Mouse (Mus musculus) retina, adult 2 months (tissue): ENCODE results near the gene Asic4.

Experiments used
- DNase-seq: peaks from one replicate; pipeline ENCODE4 v3.0.0-alpha.2; 2012; ENCODE audit warnings: low read depth, low spot score

Gene Asic4

DNA sequence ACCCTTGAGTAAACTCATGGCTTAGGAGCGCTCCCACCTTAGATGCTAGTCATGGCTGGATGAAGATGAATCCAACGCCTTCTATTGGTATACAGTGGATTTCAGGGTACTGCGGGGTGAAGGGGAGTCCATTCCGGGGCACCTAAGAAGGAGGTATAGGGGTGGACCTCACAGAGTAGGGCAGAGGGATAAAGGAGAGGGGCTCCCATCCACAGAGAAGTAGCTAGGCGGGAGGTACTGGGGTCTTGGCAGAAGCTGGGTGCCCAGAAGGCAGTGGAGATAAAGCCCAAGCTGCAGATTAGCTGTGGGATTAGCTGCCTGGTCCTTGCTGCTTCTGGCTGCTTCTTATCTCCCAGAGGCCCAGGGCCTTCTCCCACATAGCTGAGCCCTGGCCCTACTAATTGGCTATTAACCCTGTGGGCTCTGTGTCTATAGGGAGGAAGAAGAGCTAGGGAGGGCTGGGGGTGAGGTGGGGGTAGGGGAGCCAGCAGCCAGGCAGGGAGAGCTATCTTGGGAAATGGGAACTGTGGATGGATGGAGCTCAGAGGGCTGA is 13.5 kb downstream of the Asic4 start:
- DNase-seq, result peak; percentile 63

DNA sequence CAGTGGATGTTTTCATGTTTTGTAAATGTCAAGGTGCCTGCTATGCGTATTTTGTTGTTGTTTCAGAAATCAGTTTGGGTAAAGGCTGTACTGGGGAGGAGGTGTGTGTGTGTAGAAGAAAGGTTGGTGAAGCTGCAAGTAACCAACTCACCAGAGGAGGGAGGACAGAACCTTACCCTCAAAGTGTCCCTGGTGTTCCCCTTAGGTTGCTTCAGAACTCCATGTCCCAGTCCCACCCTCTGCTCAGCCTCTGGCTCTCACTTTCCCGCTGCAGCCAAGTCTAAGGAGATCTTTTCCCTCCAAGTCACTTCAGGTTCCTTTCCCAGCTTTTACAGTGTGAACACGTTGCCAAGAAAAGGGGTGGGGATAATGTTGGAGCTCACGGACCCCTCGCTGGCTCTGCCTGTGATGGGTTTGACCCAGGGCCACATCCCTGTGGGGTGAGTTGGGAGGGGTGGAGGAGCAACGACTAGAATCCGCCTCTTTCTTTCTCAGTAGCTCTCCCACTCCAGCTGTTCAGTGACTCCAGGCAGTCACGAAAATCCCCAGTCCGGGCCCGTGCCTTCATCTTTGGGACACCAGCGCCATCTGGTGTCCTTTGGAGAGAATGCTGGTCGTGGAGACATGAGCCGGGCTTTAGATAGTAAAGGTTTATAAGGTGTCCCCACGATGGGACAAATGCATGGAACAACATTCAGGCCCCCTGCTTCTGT is 17.1 kb downstream of the Asic4 start:
- peak; percentile 75 for DNase-seq

DNA sequence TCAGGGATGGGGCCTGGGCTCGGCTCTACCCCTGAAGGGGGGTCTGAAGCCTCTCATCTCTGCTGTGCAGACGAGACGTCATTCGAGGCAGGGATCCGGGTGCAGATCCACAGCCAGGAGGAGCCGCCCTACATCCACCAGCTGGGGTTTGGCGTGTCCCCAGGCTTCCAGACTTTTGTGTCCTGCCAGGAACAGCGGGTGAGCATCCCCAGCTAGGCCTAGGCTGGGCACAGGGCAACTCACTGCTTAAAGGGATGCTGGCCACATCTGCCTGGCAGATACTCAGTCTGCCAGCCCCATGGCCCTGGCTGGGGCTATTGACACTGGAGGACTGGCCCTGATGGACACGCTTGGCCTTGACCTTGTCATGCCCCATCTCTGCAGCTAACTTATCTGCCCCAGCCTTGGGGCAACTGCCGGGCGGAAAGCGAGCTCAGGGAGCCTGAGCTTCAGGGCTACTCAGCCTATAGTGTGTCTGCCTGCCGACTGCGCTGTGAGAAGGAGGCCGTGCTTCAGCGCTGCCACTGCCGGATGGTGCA is 19.1 kb downstream of the Asic4 start:
- no peak for DNase-seq

DNA sequence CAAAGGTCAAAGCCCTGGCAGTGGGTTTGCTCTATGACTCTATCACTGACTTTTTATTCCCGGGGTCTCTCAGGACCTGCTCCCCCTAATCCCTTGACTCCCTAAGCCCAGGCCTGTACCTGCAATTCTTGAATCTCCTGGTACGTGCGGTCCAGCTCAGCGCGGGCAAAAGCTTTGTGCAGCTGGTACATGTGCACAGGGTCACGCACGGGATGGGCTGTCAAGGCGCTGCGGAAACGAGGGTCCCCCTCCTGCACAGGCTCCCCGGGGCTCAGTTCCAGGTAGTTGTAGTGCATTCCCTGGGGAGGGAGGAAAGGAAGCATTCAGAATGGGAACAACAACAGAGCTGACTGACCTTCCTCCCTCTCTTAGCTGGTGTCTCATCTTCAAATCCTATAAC is 26.2 kb downstream of the Asic4 start:
- DNase-seq, result no peak

DNA sequence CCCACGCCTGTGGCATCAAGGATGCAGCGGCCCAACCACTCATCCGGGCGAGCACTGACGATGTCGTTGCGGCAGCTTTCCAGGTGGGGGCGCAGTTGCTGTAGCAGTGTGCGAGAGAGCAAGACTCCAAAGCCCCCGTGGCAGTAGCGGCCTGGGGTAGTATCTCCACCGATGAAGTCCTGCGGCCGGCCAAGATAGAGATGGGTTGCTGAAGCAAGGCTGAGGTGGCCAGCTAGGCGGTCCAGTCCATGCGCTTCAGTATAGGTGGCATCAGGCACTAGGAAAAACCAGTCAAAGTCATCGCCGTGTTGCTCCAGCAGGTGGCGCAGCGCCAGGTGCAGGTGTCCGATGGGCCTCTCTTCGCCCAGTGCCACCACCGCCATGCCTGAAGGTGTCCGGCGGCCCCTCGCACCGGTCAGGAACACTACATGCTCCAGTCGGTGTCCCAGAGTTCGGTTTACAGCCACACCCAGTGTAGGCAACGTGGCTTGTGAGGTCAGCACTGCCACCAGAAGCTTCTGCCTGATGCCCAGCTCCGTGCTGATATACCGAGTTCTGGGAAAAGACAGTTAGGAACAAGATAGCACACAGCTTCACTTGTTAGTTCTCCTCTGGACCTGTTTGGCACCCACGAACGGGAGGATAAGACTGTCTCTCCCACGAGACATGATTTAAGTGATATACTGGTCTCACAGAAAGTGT is 27.2 kb downstream of the Asic4 start:
- DNase-seq, result peak; percentile 63

DNA sequence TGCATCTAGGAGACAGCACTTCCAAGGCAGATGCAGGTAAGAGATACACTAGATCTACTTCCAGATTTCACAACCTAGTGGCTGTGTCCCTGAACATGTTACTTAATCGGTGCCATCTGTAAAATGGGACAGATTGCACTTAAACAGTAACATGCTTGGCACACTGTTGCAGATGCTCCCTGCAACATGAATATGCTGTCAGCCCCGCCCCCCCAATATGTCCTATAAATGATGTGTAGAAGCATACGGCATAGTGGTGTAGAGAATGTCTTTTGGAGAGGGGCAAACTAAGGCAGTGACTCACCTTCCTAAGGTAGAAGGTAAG is 27.7 kb downstream of the Asic4 start:
- no peak for DNase-seq

DNA sequence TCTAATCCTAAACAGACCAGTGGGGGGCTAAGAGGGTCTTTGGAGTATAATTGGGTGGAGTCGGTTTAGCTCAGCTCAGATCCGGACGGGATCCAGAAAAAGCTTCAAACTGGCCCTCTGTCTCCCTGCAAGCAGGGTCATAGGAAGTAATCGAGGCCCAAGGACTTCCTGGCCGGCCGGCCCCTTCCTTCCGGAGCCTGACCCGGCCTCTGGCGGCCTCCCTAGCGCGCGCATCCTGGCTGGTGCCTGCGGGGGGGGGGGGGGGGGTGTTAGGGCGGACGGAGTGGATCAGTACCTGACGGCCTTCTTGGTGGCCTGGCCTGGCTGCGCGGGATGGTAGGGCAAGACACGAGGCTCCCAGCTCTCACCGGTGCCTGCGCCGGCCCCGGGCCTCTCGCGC is 28.3 kb downstream of the Asic4 start:
- DNase-seq, result no peak

DNA sequence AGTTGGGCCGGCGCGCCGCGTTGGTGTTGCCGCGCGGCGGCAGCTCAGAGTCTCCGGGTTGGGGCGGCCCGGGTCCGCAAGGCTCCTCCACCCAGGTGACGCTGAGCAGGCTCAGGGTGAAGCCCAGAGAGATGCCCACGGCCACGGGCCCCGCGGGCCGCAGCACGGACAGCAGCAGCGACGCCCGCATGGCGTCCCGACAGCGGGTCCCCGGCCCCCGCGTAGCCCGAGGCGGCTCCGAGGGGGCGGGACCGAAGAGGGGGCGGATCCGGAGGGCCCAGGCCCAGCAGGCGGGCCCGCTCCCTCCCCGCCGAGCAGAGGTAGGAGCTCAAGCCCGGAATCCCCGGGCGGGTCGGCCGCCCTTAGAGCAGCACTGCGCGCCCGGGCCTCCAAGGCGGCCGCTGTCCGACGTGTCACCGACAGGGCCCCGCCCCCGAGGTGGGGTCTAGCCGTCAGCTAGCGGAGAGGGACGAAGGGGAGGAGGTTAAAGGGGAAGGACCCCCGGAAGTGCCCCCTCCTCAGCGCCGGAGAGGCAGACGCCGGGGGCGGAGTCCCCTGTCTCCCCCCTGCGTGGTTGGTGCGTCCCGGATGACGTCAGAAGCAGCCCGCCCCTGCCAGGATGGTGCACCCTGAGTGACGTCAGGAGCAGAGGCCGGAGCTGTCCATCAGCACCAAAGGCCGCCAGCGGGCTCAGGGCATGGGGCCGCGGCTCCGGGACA is 28.8 kb downstream of the Asic4 start, which contains the start of the genes Chpf and Tmem198:
Chpf (minus strand) TSS at position 392 of the 719 bp plus-strand sequence.
Tmem198 (plus strand) TSS at position 617 of the 719 bp plus-strand sequence.
- peak; percentile 96 for DNase-seq

DNA sequence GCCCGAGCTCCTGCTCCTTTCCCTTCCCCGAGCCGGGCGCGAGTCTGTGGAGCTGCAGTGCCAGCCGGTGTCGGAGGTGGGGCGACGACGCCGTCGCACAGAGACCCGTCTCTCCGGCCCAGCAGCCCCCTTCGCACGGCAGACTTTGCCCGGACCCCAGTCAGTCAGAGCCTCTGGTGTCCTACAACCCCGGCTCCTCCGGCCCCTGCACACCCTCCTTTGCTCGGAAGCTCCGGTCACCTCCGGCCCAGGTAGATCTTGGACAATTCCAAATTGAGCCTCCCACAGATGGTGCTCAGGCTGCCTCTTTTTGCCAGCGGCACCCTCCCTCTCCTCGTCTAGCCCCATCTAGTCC is 29.4 kb downstream of the Asic4 start:
- no peak for DNase-seq

DNA sequence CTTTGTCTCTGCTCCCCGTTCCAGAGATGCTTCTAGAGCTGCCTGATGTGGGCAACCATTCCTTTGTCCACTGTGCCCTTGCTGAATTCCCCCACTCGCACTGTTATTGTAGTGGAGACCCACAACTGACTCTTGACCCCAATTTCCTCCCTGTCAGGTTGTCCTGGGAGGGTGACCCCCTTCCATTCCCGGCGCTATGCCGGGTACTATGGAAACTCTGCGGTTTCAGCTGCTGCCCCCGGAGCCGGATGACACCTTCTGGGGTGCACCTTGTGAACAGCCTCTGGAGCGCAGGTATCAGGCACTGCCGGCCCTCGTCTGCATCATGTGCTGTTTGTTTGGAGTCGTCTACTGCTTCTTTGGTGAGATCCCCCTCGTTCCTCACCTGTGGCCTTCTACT is 29.8 kb downstream of the Asic4 start:
- no peak for DNase-seq

DNA sequence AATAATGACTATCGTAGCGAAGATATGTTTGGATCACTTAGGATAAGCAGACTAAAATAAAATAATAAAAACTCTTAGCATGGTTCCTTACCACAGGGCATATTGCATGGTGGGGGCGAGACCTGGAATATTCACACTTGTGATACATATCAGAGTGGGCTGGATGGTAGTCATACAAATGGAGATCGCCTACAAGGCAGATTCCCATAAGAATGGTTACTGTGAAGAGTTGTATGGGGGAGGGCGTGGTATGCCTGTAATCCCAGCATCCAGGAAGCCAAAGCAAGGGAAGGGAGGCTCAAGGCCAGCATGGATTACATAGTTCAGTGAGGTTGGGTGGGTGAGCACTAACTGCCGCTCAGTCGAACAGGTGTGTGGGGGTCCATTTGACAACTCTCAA is 30.5 kb downstream of the Asic4 start:
- no peak for DNase-seq

DNA sequence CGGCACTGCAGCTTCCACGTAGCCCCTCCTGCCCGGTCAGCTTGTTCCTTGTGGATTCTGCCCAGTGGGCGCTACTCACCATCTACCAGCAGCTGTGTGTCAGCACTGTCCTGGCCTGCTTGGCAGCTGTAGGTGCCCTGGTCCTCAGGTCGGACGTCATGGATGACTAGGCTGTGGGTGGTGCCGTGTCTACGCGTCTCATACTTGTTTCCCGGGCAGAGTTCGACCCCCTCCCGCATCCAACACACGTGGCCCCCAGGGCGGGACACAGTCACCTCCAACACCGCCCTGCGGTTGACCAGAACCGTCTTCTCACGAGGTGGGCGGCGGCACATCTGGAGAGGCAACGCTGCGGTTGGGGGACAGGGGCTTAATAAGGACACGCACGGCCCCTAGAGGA is 36.3 kb downstream of the Asic4 start:
- no peak for DNase-seq

DNA sequence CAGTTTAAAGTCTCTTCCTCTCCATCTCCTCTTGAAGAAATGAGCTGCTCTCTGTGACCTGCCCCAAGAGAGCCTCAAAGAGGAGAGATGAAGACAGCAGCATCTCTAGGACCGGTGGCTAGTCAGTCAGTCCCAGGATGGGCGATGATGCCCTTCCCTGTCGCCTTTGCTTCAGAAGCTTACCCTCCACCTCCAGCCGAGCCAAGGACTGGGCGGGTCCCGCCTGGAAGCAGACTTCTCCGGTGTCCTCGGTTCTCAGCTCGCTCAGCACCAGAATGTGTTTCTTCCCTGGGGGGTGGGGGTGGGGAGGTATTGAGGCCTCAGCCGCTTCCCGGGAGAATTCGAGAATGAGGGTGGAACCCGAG is 36.8 kb downstream of the Asic4 start:
- DNase-seq, result no peak

DNA sequence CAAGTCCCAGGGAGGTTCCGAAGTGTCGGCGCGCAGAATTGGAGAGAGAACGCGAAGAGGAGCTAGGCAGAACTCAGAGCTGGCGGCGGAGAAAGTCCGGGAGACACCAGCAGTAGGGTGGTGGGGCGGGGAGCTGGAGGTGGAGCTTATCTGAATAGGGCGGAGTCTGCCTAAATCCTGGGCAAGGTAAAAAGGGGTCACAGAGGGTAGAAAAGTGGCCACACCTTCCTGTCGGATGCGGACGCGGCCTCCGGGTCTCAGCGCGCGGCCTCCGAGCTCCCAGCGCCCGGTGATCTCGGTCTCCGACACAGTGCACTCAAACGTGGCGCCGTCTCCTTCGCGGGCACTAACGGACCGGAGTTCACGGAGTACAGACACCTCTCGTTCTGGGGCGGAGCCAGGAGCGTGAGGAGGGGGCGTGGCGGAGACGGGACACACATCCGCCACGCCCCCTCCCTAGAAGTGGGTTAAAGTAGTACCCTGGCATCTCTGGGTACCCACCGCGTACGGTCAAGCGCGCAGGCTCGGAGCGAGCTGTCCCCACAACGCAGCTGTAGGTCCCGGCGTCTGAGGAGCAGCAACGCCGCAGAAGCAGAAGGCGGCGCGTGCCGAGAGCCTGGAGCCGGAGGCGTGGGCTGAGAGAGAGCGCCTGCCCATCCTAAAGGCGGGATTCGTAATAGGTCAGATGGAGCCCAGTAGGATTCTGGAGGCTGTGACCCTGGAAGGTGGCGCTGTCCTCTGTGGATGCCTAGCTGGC is 37.3 kb downstream of the Asic4 start:
- DNase-seq, result no peak

DNA sequence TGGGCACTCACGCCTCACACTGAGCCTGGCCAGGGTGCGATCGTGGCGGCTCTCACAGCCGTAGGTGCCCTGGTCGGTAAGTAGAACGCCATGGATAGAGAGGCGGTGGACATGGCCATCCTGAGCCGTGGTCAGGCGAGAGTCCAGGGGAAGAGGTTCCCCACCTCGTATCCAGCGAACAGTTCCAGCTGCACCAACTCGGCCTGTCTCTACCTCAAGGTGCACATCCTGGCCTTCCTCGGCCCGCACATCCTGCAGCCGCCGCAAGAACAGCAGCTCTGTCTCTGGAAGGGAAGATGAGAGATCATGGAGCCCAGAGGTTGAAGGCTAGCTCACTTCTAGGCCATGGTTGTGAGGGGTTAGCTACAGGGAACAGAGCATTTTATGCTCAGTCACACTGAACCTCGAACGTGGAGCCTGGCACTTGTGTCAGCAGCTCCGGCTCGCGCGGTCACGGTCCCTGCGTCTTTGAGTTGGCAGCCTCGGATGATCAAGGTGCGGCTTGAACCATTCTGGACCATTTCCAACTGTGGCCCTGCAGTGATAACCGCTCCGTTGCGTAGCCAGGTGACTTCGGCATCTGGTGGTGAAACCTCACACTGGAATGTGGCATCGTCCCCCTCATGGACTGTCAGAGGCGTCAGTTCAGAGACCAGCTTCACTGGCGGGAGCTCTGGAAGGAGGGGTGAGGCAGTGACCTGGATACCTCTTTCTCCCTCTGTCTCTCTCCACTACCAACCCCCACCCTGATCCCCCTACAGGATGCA is 40.7 kb downstream of the Asic4 start:
- no peak for DNase-seq

DNA sequence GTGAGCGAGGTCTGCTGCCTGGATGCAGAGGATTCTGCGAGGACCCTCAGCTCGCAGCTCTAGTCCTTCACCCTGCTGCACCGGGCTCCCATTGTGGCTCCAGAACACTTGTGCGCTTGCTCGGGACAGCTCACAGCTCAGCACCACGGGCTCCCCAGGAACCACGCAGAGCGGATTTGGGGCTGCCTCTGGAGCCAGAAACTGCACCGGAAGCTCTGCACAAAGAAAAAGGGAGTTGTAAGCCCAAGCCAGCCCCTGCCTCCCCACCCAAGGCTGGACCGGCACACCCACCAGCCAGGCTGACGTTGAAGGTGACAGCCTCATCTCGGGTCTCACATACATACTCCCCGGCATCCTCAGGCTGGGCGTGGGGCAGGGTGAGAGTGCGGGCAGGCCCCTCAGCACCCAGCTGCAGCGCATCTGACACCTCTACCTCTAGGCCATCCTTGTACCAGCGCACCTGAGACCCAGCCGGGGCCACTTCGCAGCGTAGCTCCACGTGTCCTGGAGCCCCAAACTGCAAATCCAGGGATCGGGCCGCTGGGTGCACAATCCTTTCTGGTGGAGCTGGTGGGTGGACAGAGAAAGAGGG is 42.4 kb downstream of the Asic4 start:
- DNase-seq, result no peak

DNA sequence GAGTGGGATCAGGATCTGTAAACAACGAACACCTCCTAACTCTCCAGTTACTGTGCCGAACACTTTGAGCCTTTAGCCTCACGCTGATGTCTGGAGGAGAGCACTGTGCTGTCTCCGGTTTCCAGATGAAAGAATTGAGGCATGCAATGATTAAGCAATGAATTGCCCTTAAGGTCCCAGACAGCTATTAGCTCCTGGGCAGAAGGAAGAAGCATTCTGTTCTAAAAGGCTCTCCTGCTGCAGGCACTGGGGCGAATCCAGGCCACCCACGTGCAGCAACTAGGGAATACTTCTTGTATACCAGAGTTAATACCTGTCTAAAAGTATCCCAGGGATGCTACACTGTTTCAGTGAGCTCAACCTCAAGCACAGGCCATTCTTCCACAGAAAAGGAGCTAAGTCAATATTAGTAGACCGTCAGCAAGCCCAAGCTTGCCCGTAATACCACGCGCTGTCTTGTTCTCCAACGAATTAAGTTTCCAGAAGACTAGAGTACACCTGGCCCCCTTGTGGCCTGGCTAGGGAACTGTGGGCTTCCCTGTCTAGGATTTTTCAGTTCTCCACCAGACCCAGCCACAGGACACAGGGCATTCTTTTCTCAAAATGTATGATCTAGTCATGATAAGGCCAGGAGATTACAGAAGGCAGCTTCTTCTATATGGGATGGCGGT is 44.8 kb downstream of the Asic4 start:
- no peak for DNase-seq

DNA sequence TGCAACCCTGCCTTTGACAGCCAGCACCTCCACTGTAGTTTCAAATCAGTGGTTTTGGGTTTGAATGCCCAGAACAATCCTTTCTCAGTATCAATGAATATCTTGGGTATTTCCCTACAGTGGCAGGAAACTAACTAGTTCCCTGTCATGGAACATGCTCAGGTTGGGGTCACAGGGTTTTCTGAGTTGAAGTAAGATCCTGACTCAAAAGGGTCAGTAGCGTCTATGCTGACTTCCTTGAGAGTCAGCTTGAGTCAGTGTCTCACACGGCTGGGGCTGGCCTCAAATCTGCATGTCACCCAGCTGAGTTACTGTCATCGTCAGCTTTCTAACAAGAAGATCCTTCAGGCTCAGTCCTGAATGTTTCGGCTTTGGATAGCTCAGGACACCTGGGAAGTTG is 48.7 kb downstream of the Asic4 start:
- no peak for DNase-seq

DNA sequence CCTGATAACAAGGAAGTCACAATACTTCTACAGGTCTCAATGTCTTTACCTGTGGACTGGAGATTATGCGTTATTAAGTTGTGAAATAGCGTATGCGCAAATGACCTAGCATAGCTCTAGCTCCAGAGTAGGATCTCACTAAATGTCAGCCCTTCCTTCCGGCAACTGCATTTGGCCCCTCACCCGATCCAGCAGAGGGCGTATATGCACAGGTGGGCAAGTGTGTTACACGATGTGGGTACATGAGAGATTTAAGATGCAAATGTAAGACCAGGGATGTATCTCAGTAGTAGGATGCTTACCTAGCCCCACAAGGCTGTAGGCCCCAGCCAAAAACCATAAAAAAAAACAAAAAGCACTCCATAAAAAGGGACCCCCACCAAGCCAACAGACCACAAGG is 49.2 kb downstream of the Asic4 start:
- DNase-seq, result no peak

DNA sequence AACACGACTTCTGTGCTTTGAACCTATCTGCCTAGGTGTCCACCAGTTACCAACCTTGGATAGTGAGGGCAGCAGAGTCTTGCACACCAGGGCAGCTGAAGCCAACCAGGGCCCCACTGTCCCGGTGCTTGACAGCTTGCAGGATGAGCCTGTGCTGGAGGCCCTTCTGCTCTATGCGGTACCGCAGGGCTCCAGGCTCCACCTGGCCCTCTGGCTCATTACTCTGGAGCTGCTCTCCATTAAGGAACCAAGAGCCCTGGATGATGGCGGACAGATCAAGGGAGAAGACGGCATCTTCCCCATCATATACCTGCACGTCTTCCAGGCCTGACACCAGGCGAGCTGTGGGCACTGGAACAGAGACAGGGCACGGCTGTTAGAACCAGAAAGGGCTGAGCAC is 51.7 kb downstream of the Asic4 start:
- no peak for DNase-seq
